Mouse (Mus musculus): Measurements from ENCODE around the gene Tmem131. TPM values are rescaled to one million over a fixed set of nuclear protein-coding genes. Genes with fewer than 3 reads are reported as not detected.
A peak's percentile ranks its signal among the peaks of the same experiment; 100 is the strongest.

The Tmem131 gene
- total and polyA plus RNA-seq, 3 experiments, result 13.0 to 30.0 (median 28.1) TPM

DNA sequence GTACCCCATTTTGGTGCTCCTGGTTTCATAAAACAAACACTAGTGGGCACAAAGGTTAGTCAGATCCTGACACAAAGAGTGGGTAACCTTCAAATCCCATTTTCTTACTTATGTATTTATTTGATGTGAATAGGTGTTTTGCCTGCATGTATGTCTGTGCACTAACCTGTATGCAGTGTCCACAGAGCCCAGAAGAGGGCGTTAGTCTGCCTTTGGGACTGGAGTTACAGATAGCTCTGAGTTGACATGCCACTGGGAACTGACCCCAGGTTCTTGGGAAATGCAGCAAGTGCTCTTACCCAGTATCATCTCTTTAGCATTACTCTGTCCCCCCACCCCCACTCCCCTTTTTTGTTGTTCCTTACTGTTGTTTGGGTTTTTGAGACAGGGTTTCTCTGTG lies 95.4 kb downstream of the Tmem131 start:
- WGBS, result 90% methylated on average over 1 of the region's 1 CpGs
- Histone ChIP-seq H3K4me1 (ENCODE audit: control insufficient read depth, insufficient read depth, low read length) (no peaks in the 10 kb centered on the region), H3K27ac (no peak overlapping the region), H3K79me2 (replicated peaks; ENCODE audit: control insufficient read depth, insufficient read depth, low read length) (peaks cover 6% of the 10 kb centered on the region), H3K4me3 (no peak overlapping the region), H3K36me3 (ENCODE audit: control insufficient read depth, insufficient read depth, low read length) (no peaks in the 10 kb centered on the region), H3K9ac (ENCODE audit: low read depth, low read length) (no peak overlapping the region), H3K27me3 (ENCODE audit: control insufficient read depth, insufficient read depth, low read length) (no peaks in the 10 kb centered on the region)
- peak; percentile 38 for TF ChIP-seq CTCF (IDR thresholded peaks at IDR 0.05)
- no peak for TF ChIP-seq EP300 (IDR thresholded peaks at IDR 0.05; ENCODE audit: insufficient read depth, low read depth, low read length)
- no peak for TF ChIP-seq POLR2A (IDR thresholded peaks at IDR 0.05; ENCODE audit: insufficient read depth, low read depth, low read length)
- intact Hi-C loops (cut with DNase I), result no loop called here
- DNase-seq, result no peak

DNA sequence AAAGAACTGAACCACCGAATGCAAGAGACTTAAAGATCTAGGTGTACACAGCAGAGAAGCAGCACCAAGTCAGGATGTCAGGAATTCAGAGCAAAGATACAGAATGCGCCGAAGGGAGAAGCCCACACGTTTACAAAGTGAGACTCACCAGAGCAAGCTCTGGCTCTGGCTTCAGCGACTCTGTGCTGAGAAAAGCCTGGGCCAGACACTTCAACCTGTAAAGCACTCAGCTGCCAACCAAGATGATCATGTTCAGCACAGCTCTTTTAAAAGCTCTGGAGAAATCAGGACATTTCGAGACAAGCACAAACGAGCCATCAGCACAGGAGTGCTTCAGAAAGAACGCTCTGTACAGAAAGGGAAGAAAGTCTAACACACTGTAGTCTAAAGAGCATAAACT lies 96.2 kb downstream of the Tmem131 start:
- Histone ChIP-seq H3K4me3 (no peak overlapping the region), H3K79me2 (replicated peaks; ENCODE audit: control insufficient read depth, insufficient read depth, low read length) (peaks cover 6% of the 10 kb centered on the region), H3K36me3 (ENCODE audit: control insufficient read depth, insufficient read depth, low read length) (no peaks in the 10 kb centered on the region), H3K4me1 (ENCODE audit: control insufficient read depth, insufficient read depth, low read length) (no peaks in the 10 kb centered on the region; the same call in 1 of the 2 replicates), H3K27me3 (ENCODE audit: control insufficient read depth, insufficient read depth, low read length) (no peaks in the 10 kb centered on the region), H3K9ac (ENCODE audit: low read depth, low read length) (no peak overlapping the region), H3K27ac (no peak overlapping the region; the same call in 1 of the 2 replicates)
- WGBS, result 59% methylated on average over 8 of the region's 8 CpGs
- TF ChIP-seq CTCF (IDR thresholded peaks at IDR 0.05) (no peak), EP300 (IDR thresholded peaks at IDR 0.05; ENCODE audit: insufficient read depth, low read depth, low read length) (no peak), POLR2A (IDR thresholded peaks at IDR 0.05; ENCODE audit: insufficient read depth, low read depth, low read length) (no peak)
- DNase-seq, result no peak
- intact Hi-C loops (cut with DNase I), result no loop called here

DNA sequence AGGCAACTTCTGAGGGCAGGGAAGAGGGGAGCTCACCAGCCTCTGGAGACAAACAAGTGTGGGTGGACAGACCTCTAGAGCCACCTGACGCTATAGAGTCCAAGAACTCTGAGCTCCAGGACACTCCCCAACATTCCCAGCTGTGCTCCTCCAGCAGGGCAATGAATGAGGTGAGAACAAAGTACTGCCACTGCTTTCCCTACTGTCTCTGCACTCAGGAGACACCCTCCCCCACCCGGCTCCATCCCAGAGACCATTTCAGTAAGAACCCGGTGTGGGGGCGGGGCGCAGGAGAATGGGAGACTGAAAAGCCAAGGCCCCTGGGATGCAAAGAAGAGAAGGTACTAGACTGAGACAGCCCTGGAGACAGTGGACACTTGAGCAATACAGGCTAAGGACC lies 98.4 kb downstream of the Tmem131 start:
- intact Hi-C loops (cut with DNase I), result no loop called here

DNA sequence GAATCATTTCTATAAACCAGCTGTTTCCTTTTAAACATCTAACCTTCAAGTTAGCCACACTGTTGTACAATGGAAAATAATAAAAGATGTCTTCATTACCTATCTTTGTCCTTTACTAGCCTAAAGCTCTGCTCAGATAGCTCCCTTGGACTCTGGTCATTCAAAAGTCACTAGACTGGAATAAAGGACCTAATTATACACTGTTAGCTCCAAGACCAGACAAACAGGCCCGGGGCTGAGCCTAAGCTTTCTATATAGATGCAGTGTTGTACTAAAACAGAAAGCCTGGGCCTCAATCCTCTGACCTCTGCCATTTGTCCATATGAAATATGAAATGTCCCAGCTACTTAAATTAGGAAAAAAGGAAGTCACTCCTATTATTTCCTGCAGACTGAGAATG lies 101.7 kb downstream of the Tmem131 start:
- 56% methylated on average over 1 of the region's 1 CpGs for WGBS
- H3K4me3 ChIP-seq, result no peak overlapping the region
- peaks cover 18% of the 10 kb centered on the region for H3K36me3 ChIP-seq (ENCODE audit: control insufficient read depth, insufficient read depth, low read length)
- TF ChIP-seq EP300 (IDR thresholded peaks at IDR 0.05; ENCODE audit: insufficient read depth, low read depth, low read length) (no peak), POLR2A (IDR thresholded peaks at IDR 0.05; ENCODE audit: insufficient read depth, low read depth, low read length) (no peak), CTCF (IDR thresholded peaks at IDR 0.05) (no peak)
- peaks cover 6% of the 10 kb centered on the region for H3K79me2 ChIP-seq (replicated peaks; ENCODE audit: control insufficient read depth, insufficient read depth, low read length)
- H3K9ac ChIP-seq (ENCODE audit: low read depth, low read length), result no peak overlapping the region
- no peaks in the 10 kb centered on the region for H3K27me3 ChIP-seq (ENCODE audit: control insufficient read depth, insufficient read depth, low read length)
- no peak for DNase-seq
- intact Hi-C loops (cut with DNase I), result no loop called here
- peaks cover 2% of the 10 kb centered on the region for H3K4me1 ChIP-seq (ENCODE audit: control insufficient read depth, insufficient read depth, low read length)
- H3K27ac ChIP-seq, result peak overlapping the region; percentile 16; the same call in 1 of the 2 replicates

More for the DNA sequence above, 98.4 kb downstream of the Tmem131 start:
- no peak overlapping the region for H3K9ac ChIP-seq (ENCODE audit: low read depth, low read length)
- H3K4me3 ChIP-seq, result no peak overlapping the region
- H3K79me2 ChIP-seq (replicated peaks; ENCODE audit: control insufficient read depth, insufficient read depth, low read length), result peaks cover 6% of the 10 kb centered on the region
- no peaks in the 10 kb centered on the region for H3K27me3 ChIP-seq (ENCODE audit: control insufficient read depth, insufficient read depth, low read length)
- TF ChIP-seq EP300 (IDR thresholded peaks at IDR 0.05; ENCODE audit: insufficient read depth, low read depth, low read length) (no peak), CTCF (IDR thresholded peaks at IDR 0.05) (no peak), POLR2A (IDR thresholded peaks at IDR 0.05; ENCODE audit: insufficient read depth, low read depth, low read length) (no peak)
- no peak overlapping the region for H3K27ac ChIP-seq
- no peak for DNase-seq
- 54% methylated on average over 5 of the region's 5 CpGs for WGBS
- peaks cover 12% of the 10 kb centered on the region for H3K36me3 ChIP-seq (ENCODE audit: control insufficient read depth, insufficient read depth, low read length)
- H3K4me1 ChIP-seq (ENCODE audit: control insufficient read depth, insufficient read depth, low read length), result peaks cover 2% of the 10 kb centered on the region

DNA sequence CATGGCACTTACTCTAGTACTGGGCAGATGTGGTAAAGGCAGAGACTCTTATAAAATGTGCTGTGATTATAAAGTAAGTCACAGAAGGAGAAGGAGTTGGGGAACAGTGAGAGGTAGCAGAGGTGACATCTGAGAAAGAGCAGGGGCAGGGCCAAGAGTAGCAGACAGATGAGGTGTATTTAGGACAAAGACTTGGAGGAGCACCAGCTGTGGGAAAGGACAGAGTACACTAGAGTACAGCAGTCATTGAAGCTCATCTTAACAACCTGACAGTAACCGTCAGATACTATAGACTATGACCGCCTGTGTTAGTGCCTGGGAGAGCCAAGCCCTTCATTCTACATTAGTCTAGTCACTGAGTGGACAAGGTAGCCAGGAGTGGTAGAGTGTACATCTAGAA lies 102.5 kb downstream of the Tmem131 start:
- peaks cover 2% of the 10 kb centered on the region for H3K4me1 ChIP-seq (ENCODE audit: control insufficient read depth, insufficient read depth, low read length)
- intact Hi-C loops (cut with DNase I), result no loop called here
- H3K36me3 ChIP-seq (ENCODE audit: control insufficient read depth, insufficient read depth, low read length), result peaks cover 18% of the 10 kb centered on the region
- TF ChIP-seq POLR2A (IDR thresholded peaks at IDR 0.05; ENCODE audit: insufficient read depth, low read depth, low read length) (no peak), CTCF (IDR thresholded peaks at IDR 0.05) (no peak), EP300 (IDR thresholded peaks at IDR 0.05; ENCODE audit: insufficient read depth, low read depth, low read length) (no peak)
- H3K27ac ChIP-seq, result peak overlapping the region; percentile 69
- H3K79me2 ChIP-seq (replicated peaks; ENCODE audit: control insufficient read depth, insufficient read depth, low read length), result peaks cover 6% of the 10 kb centered on the region
- 76% methylated on average over 2 of the region's 2 CpGs for WGBS
- no peaks in the 10 kb centered on the region for H3K27me3 ChIP-seq (ENCODE audit: control insufficient read depth, insufficient read depth, low read length)
- no peak overlapping the region for H3K9ac ChIP-seq (ENCODE audit: low read depth, low read length)
- DNase-seq, result peak in 1 of 2 experiments; percentile 20
- H3K4me3 ChIP-seq, result no peak overlapping the region

DNA sequence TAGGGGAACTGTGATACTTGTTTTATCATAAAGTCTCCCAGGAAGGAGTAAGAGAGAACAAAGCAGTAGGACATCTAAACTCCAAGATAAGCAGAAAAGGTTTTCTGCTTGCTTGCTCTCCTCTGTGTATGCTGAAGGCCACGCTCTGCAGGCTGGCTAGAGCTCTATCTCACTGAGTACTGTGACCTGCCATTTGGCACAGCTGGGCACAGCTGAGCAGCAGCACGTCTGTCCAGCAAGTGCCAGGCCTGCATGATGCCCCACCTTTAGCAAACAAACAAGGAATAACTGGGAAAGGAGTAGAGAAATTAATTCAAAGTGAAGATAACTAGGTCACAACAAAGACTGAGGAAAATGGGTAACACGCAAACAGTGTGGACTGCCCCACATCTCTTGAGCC lies 103.6 kb downstream of the Tmem131 start:
- Histone ChIP-seq H3K4me1 (ENCODE audit: control insufficient read depth, insufficient read depth, low read length) (peaks cover 2% of the 10 kb centered on the region), H3K79me2 (replicated peaks; ENCODE audit: control insufficient read depth, insufficient read depth, low read length) (peaks cover 3% of the 10 kb centered on the region), H3K27ac (peak overlapping the region; percentile 69), H3K27me3 (ENCODE audit: control insufficient read depth, insufficient read depth, low read length) (no peaks in the 10 kb centered on the region), H3K4me3 (no peak overlapping the region), H3K36me3 (ENCODE audit: control insufficient read depth, insufficient read depth, low read length) (peaks cover 18% of the 10 kb centered on the region), H3K9ac (ENCODE audit: low read depth, low read length) (no peak overlapping the region)
- TF ChIP-seq EP300 (IDR thresholded peaks at IDR 0.05; ENCODE audit: insufficient read depth, low read depth, low read length) (peak; percentile 60; the same call in 1 of the 2 replicates), CTCF (IDR thresholded peaks at IDR 0.05) (no peak)
- peak in 1 of 2 experiments; percentile 58 for DNase-seq
- intact Hi-C loops (cut with DNase I), result no loop called here
- 69% methylated on average over 3 of the region's 3 CpGs for WGBS
